Mouse (Mus musculus) embryonic facial prominence, embryonic 10.5 days (tissue): ENCODE measurements around the gene Oosp1. TPM values are rescaled to one million over a fixed set of nuclear protein-coding genes. Genes with fewer than 3 reads are reported as not detected.

Experiments
- DNase-seq: peaks from one replicate; pipeline ENCODE4 v3.0.0-alpha.2; 2017; ENCODE audit warnings: low spot score
- H3K27ac ChIP-seq: fragments of 300-500 bp; sonication (generic); replicated peaks from 2 replicates; pipeline ENCODE4 v1.5.1; 2016; ENCODE audit warnings: mild to moderate bottlenecking
- H3K27me3 ChIP-seq: fragments of 300-500 bp; sonication (generic); replicated peaks from 2 replicates; pipeline ENCODE4 v1.6.1; 2016; ENCODE audit warnings: low read depth, mild to moderate bottlenecking; ENCODE audit not compliant: poor library complexity, severe bottlenecking
- H3K36me3 ChIP-seq: fragments of 300-500 bp; sonication (generic); replicated peaks from 2 replicates; pipeline ENCODE4 v1.6.1; 2016; ENCODE audit warnings: mild to moderate bottlenecking, moderate library complexity
- H3K4me1 ChIP-seq: fragments of 300-500 bp; sonication (generic); 2 replicates; pipeline ENCODE4 v1.6.1; 2016
- H3K4me3 ChIP-seq: fragments of 300-500 bp; sonication (generic); 2 replicates; pipeline ENCODE4 v1.5.1; 2016; ENCODE audit warnings: mild to moderate bottlenecking, moderate library complexity
- H3K9me3 ChIP-seq: fragments of 300-500 bp; sonication (generic); 2 replicates; pipeline ENCODE4 v1.6.1; 2016; ENCODE audit warnings: mild to moderate bottlenecking
- WGBS: fragments of 180-500 bp; shearing (Covaris S2); methylation state at CpG from one replicate; pipeline ENCODE4 v1.1.7; 2016; 5-methylcytosine and 5-hydroxymethylcytosine counted together
- polyA plus RNA-seq: library from polyadenylated mRNA; unstranded; fragments of >200 nt; fragmentation: Nextera tagmentation; extraction: Ambion mirVana; gene quantifications from 2 replicates; pipeline ENCODE4 v1.2.1, GENCODE M21; 2016

Gene Oosp1
- polyA plus RNA-seq: not detected in 2 replicates

- WGBS: 70% methylated on average over 5 of the region's 5 CpGs
- H3K27me3 ChIP-seq: no peaks in the 10 kb centered on the region
- H3K4me1 ChIP-seq: no peaks in the 10 kb centered on the region
- no peaks in the 10 kb centered on the region for H3K9me3 ChIP-seq
- no peak within 1 kb of the TSS for H3K4me3 ChIP-seq
- no peak within 1 kb of the TSS for H3K27ac ChIP-seq
- H3K36me3 ChIP-seq: no peaks in the 10 kb centered on the region
- DNase-seq: no peak
These were observed at the start of gene Oosp1 for GRCm38 (mm10) chr19:11690839-11691238. Gene Oosp1, minus strand, starts transcription at chr19:11691150.

- no peaks in the 10 kb centered on the region for H3K4me1 ChIP-seq
- H3K9me3 ChIP-seq: no peaks in the 10 kb centered on the region
- no peaks in the 10 kb centered on the region for H3K36me3 ChIP-seq
- DNase-seq: no peak
- no peaks in the 10 kb centered on the region for H3K27me3 ChIP-seq
- H3K27ac ChIP-seq: no peak overlapping the region
- no peak overlapping the region for H3K4me3 ChIP-seq
- WGBS: 53% methylated on average over 1 of the region's 1 CpGs
These were observed 45.5 kb upstream of the Oosp1 start for GRCm38 (mm10) chr19:11736455-11736854.

GRCm38 (mm10) chr19:11730278-11730677 is 39.3 kb upstream of the Oosp1 start:
- Histone ChIP-seq H3K27me3 (no peaks in the 10 kb centered on the region), H3K4me1 (no peaks in the 10 kb centered on the region), H3K4me3 (no peak overlapping the region), H3K9me3 (no peaks in the 10 kb centered on the region), H3K27ac (no peak overlapping the region), H3K36me3 (no peaks in the 10 kb centered on the region)
- WGBS: 88% methylated on average over 1 of the region's 1 CpGs
- DNase-seq: no peak

GRCm38 (mm10) chr19:11727304-11727703 is 36.4 kb upstream of the Oosp1 start:
- WGBS: 88% methylated on average over 5 of the region's 5 CpGs
- Histone ChIP-seq H3K4me1 (no peaks in the 10 kb centered on the region), H3K27me3 (no peaks in the 10 kb centered on the region), H3K27ac (no peak overlapping the region), H3K9me3 (no peaks in the 10 kb centered on the region), H3K4me3 (no peak overlapping the region), H3K36me3 (no peaks in the 10 kb centered on the region)
- DNase-seq: no peak

GRCm38 (mm10) chr19:11725915-11726314 is 35.0 kb upstream of the Oosp1 start:
- H3K4me1 ChIP-seq: no peaks in the 10 kb centered on the region

GRCm38 (mm10) chr19:11724275-11724674 is 33.3 kb upstream of the Oosp1 start:
- no peaks in the 10 kb centered on the region for H3K9me3 ChIP-seq
- 84% methylated on average over 6 of the region's 6 CpGs for WGBS
- no peaks in the 10 kb centered on the region for H3K36me3 ChIP-seq
- DNase-seq: no peak
- H3K27ac ChIP-seq: no peak overlapping the region
- H3K4me3 ChIP-seq: no peak overlapping the region
- H3K27me3 ChIP-seq: no peaks in the 10 kb centered on the region
- H3K4me1 ChIP-seq: no peaks in the 10 kb centered on the region

More at GRCm38 (mm10) chr19:11725915-11726314, 35.0 kb upstream of the Oosp1 start:
- no peaks in the 10 kb centered on the region for H3K27me3 ChIP-seq
- DNase-seq: no peak
- H3K9me3 ChIP-seq: no peaks in the 10 kb centered on the region
- no peak overlapping the region for H3K27ac ChIP-seq
- H3K4me3 ChIP-seq: no peak overlapping the region
- no peaks in the 10 kb centered on the region for H3K36me3 ChIP-seq
- 87% methylated on average over 2 of the region's 2 CpGs for WGBS

- WGBS: 93% methylated on average over 2 of the region's 2 CpGs
These were observed 32.9 kb upstream of the Oosp1 start for GRCm38 (mm10) chr19:11723870-11724269.

GRCm38 (mm10) chr19:11720071-11720470 is 29.1 kb upstream of the Oosp1 start:
- no peak overlapping the region for H3K4me3 ChIP-seq
- no peak for DNase-seq
- no peaks in the 10 kb centered on the region for H3K4me1 ChIP-seq
- H3K36me3 ChIP-seq: no peaks in the 10 kb centered on the region
- no peaks in the 10 kb centered on the region for H3K9me3 ChIP-seq
- H3K27ac ChIP-seq: no peak overlapping the region
- 86% methylated on average over 3 of the region's 3 CpGs for WGBS
- no peaks in the 10 kb centered on the region for H3K27me3 ChIP-seq

More at GRCm38 (mm10) chr19:11723870-11724269, 32.9 kb upstream of the Oosp1 start:
- H3K27me3 ChIP-seq: no peaks in the 10 kb centered on the region
- no peaks in the 10 kb centered on the region for H3K9me3 ChIP-seq
- H3K4me3 ChIP-seq: no peak overlapping the region
- no peaks in the 10 kb centered on the region for H3K4me1 ChIP-seq
- H3K27ac ChIP-seq: no peak overlapping the region
- no peaks in the 10 kb centered on the region for H3K36me3 ChIP-seq
- no peak for DNase-seq

GRCm38 (mm10) chr19:11712451-11712850 is 21.5 kb upstream of the Oosp1 start:
- no peaks in the 10 kb centered on the region for H3K4me1 ChIP-seq
- H3K9me3 ChIP-seq: no peaks in the 10 kb centered on the region
- no peak for DNase-seq
- no peak overlapping the region for H3K4me3 ChIP-seq
- no peaks in the 10 kb centered on the region for H3K36me3 ChIP-seq
- 85% methylated on average over 4 of the region's 4 CpGs for WGBS
- H3K27ac ChIP-seq: no peak overlapping the region
- H3K27me3 ChIP-seq: no peaks in the 10 kb centered on the region

- H3K27ac ChIP-seq: no peak overlapping the region
- DNase-seq: no peak
- no peak overlapping the region for H3K4me3 ChIP-seq
- 94% methylated on average over 6 of the region's 6 CpGs for WGBS
- no peaks in the 10 kb centered on the region for H3K9me3 ChIP-seq
- H3K4me1 ChIP-seq: no peaks in the 10 kb centered on the region
- H3K36me3 ChIP-seq: no peaks in the 10 kb centered on the region
- no peaks in the 10 kb centered on the region for H3K27me3 ChIP-seq
These were observed 7.4 kb upstream of the Oosp1 start for GRCm38 (mm10) chr19:11698342-11698741.

GRCm38 (mm10) chr19:11696755-11697154 is 5.8 kb upstream of the Oosp1 start, which contains the start of gene Oosp3:
Gene Oosp3, plus strand, starts transcription at chr19:11697055.
- H3K4me3 ChIP-seq: no peak within 1 kb of the TSS
- no peaks in the 10 kb centered on the region for H3K4me1 ChIP-seq
- no peak for DNase-seq
- WGBS: 84% methylated on average over 2 of the region's 2 CpGs
- H3K36me3 ChIP-seq: no peaks in the 10 kb centered on the region
- H3K27ac ChIP-seq: no peak within 1 kb of the TSS
- no peaks in the 10 kb centered on the region for H3K27me3 ChIP-seq
- H3K9me3 ChIP-seq: no peaks in the 10 kb centered on the region

- Histone ChIP-seq H3K4me1 (no peaks in the 10 kb centered on the region), H3K4me3 (no peak overlapping the region), H3K27me3 (no peaks in the 10 kb centered on the region), H3K27ac (no peak overlapping the region), H3K9me3 (no peaks in the 10 kb centered on the region), H3K36me3 (no peaks in the 10 kb centered on the region)
- 72% methylated on average over 1 of the region's 1 CpGs for WGBS
- DNase-seq: no peak
These were observed 504 bp upstream of the Oosp1 start for GRCm38 (mm10) chr19:11691454-11691853.

- no peaks in the 10 kb centered on the region for H3K27me3 ChIP-seq
- no peak overlapping the region for H3K4me3 ChIP-seq
- no peak for DNase-seq
- no peaks in the 10 kb centered on the region for H3K36me3 ChIP-seq
- H3K4me1 ChIP-seq: no peaks in the 10 kb centered on the region
- no peaks in the 10 kb centered on the region for H3K9me3 ChIP-seq
- H3K27ac ChIP-seq: no peak overlapping the region
These were observed 29.4 kb downstream of the Oosp1 start for GRCm38 (mm10) chr19:11661562-11661961.

GRCm38 (mm10) chr19:11660459-11660858 is 30.5 kb downstream of the Oosp1 start, which contains the start of gene Oosp2:
Gene Oosp2, minus strand, starts transcription at chr19:11660559.
- Histone ChIP-seq H3K4me3 (no peak within 1 kb of the TSS), H3K4me1 (no peaks in the 10 kb centered on the region), H3K9me3 (no peaks in the 10 kb centered on the region), H3K36me3 (no peaks in the 10 kb centered on the region), H3K27ac (no peak within 1 kb of the TSS), H3K27me3 (no peaks in the 10 kb centered on the region)
- no peak for DNase-seq
- 91% methylated on average over 5 of the region's 5 CpGs for WGBS
